Mouse (Mus musculus) kidney, postnatal 14 days (tissue): ENCODE data around the gene Ptprn2.

ENCODE experiments used
- DNase-seq: peaks from one replicate; pipeline ENCODE4 v3.0.0; 2022; ENCODE audit warnings: mixed read lengths

Ptprn2 gene

DNA sequence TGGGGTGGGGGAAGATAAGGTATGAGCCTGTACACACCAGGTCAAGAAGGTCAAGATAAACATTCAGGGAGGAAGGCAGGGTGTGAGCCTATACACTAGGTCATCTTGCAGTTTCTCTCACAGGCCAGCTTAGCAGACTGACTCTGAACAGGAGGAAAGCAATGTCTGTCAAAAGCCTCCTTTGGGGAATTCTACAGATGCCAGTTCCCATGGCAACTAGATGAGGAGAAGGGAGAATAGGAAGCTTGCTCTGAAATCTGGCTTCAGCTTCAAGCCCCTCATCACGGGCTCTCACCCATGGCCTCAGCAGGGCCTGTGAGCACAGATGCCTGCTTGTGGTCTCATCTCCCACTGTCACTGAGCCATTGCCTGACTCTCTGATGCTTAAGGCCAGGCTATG, 421.9 kb downstream of the Ptprn2 start:
- DNase-seq = no peak

DNA sequence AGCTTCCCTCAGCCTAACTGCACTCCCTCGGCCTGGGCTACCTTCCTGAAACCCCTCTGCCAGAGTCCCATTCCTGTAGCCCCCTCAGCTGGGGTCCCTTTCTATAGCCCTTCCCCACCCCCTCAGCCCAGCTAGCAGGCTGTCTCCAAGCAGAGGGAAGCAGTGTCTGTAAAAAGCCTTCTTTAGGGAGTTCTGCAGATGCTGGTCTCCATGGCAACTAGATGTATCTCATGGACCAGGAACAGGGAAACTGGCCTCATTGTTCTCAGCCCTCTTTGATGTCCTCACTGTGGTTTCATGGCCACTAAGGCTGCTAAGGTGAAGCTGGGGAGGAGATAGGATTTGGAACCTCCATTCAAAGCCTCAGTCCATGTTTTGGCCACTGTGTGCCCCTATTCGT, 423.1 kb downstream of the Ptprn2 start:
- DNase-seq = no peak

DNA sequence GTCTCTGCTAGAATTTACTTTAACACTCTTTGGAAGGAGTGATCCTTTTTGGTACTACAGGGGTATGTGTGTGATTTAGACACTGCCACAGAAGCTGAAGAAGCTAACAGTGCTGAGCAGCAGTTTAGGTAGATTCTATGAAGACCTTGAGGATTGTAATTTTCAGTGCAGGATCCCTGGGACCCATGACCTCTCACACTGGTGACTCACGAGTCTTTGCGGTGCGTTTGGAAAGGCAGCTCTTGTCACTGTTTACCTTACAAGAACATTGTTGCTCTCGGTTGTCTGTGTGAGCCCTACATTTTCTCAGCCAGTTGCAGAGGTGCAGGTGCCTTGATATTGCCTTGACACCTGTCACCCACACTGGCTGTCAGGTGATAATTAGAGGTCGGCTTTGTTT, 431.3 kb downstream of the Ptprn2 start:
- DNase-seq = no peak

DNA sequence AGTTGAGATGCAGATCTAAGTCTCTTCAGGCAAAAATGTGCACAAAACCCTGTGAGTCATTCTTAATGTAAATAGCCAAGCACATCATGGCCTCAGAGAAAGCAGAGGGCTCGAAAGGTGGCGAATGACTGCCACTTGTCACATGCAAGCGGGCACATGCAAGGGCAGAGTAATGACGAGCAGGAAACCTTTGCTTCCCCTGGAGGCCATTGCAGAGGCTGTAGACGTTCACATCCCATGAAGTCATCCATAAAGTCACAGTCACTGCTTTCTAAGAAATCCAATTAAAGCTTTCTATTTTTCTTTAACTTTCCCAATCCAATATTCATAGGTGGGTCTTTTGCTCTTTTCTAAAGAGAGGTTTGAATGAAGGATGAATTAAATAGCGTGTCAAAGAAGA, 433.7 kb downstream of the Ptprn2 start:
- DNase-seq = no peak

DNA sequence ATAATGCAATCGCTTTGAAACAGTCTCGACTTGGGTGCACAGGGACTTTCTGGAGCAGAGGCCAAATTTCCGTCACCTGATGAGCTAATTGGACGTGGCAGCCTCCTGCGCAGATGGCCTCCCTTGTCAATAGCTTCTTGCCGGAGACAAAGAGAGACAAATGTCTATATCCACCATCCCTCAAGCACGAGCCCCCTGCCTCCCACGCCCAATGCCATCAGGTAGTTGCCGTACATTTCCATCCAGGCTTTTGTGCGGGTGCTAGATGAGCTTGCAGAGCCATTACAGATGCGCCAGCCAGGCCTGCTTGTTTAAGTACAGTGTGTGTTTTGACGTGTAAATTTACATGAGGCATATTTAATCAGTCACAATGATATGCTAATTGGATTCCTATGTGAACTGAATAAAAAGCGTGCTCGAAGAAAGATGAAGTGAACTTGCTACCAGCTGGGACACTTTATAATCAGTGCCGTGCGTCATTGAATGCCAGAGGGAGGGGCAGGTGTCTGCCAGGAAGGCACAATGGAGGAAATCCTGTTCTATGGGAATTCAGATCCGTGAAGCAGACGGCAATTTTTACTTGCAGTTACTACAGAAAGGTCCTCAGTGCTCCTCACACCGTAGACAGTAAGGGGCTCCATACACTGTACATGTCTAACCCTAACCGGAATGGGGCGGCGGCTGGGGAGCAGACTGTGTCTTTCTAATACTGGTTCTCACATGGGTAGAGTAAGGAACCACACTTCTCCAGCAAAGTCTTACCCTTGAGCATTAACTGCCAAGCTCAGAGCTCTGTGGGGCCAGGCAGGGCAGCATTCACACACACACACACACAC, 434.4 kb downstream of the Ptprn2 start:
- DNase-seq = no peak

DNA sequence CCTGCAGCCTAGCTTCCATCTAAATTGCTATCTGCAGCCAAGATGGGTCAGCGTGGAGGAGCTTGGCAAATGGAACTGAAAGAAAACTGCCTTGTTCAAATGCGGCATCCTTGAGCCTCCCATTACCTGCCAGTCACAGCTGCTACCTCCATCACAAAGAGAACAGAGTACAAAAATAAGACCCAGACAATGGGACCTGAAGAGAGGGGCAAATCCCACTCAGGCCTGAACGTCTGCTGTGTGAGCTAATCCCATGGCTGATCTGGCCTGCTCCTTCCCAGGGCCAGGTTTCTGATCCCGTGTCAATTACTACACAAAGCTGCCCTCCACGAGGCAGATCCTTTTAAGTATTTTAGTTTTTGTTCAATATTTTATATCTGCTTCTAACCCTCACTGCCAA, 441.6 kb downstream of the Ptprn2 start:
- no peak for DNase-seq

DNA sequence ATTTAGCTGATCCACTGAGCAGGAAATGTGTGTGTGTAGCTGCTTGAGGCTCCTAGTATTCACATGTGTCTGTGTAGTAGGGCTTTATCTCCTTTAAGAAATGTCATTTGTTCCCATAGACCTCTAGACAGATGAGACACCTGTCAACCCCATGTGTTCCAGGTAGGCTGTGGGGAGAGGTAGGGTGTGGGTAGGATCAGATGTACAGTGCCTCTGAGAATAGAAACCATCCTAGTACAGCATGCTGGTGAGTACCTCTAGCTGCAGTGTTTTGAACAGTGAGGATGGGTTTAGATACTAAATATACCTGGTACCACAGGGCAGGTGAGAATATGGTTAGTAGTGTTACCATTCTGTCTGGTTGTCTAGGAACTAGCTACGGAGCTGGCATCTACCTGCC, 442.0 kb downstream of the Ptprn2 start:
- DNase-seq = no peak

DNA sequence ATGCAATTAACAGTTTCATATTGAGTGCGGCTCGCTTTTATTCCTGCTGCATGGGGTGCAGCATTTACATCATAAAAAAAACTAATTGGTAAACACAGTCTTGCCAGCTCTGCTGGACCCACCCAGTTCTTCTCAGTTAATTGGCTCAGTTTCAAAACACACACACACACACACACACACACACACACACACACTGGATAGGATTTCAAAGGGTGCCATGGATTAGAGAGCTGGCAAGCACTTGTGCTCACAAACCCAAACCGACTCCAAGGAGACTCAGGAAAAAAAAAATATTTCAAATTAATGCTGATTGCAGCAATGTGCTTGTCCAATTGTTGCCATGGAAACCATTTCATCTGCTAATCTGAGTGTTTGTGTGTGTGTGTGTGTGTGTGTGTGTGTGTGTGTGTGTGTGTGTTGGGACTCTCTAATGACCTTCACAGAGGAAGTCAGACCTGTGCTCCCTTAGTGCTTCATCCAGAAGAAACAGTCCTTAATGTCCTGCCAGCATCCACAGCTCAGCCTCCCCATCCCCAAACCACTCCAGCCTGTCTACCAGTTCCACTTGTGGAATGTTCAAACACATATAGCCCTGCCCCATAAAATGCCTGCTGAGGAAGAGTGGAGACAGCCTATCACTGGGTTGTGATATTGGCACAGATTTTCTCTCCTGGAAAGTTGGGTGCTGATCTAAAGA, 452.8 kb downstream of the Ptprn2 start:
- peak; percentile 3 for DNase-seq

DNA sequence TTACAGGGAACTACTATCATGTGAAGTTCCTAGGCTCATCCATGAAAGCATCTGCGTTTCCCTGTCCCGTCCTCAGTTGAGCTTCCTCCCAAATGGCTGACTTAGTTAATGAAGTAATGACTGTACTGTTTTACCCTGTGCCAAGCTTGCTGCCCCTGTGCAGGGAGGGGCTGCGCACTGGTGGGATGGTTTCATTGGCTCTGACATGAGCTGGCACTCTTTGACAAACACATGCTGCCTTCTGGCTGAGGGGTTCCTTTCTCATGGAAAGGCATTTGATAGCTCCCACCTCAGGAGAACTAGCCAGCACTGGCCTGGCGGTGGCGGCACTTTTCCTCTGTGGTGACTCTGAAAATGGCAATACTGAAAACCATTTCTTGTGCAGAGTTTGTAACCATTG, 458.4 kb downstream of the Ptprn2 start:
- DNase-seq = no peak

DNA sequence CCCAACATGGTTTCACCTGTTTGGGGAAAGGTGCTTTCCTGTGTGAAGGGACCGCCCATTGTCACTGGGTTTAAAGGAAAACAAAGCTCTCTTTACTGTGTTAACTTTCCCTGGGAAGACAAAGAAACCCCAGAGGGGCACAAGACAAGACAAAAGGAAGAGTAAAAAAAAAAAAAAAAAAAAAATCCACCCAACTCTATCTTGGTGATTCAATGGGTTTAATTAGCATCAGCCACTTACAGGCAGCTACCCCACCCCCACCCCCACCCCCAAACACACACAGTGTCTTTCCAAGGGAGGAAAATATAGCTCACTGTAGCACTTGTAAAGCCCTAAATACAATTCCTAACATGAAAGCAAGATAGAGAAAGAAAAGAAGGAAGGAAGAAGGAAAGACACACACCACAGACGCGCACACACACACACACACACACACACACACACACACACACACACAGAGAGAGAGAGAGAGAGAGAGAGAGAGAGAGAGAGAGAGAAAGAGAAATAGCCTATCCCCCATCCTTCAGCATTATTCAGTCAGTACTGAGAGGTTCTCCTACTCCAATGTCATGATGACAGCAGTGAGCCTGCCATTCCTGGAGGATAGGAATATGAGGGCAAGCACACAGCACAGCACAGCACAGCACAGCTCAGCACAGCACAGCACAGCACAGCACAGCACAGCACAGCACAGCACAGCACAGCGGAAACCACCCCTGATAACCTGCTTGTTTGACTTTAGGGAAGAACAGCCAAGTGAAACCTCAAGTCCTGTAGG, 462.8 kb downstream of the Ptprn2 start:
- DNase-seq = no peak

DNA sequence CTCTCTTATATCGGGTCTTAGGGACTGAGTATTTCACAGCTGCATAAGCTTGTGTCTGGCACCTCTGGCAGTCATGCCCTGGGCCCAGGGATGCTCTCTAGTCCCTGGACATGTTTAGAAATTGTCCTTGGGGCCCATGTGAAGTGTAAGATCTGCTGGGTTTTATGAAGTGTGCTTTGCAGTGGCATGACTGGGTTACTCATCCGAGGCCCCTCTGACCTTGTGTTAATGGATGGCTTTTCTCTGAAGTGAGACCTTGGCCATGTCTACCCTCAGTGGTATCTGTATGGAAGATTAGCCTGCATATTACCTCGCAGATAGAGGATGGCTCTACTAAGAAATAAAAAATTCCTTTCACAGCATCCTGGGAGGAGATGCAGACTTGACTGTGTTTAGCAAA, 464.2 kb downstream of the Ptprn2 start:
- DNase-seq = no peak

DNA sequence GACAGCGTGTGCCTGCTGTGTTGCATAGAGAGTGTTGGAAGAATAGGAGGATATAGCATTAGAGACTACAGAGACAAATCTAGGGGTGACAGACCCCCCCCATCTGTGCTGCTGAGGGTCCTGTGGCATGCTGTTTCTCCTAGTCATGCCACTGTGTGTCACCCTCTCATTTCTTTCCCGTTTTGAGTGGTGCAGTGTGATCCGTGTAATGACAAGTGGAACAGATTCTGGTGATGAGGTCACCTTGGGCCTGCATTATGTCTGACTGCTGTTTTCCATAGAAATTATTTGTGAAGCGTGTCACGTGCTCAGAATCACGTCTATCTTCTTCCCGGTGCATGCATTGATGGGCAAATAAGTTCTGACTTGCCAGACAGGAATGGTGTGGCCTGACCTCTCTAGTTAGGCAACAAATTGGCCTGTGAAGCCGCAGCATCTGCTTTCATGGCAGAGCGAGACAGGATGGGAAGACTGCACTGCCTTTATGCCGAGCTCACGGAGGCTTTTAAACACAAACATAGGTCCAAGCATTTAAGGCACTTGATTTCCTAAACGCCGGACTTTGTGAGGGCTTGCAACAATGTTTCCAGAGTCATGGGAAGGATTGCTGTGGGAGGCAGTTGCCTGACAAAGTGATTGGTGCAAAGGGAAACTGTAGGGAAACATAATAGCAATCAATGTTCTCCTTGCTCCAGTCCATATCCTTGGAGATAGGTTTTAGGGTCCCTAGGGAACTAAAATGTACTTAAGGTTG, 467.1 kb downstream of the Ptprn2 start:
- no peak for DNase-seq

DNA sequence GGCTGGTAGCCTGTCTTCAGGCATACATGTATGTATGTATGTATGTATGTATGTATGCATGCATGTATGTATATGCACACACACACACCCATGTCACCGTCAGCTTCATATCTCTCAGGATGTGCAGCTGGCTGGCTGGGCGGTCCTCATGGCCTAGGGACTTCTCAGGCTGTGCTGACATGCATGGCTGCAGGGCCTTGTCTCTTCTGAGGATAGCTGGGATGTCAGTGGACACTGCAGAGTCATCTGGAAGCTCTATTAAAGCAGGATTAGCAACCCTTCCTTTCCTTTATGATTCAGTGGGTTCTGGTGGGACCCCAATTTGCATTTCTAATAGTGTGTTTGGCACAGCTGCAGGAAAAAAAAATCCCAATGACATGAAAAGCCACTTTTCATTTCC, 473.6 kb downstream of the Ptprn2 start:
- DNase-seq = no peak

DNA sequence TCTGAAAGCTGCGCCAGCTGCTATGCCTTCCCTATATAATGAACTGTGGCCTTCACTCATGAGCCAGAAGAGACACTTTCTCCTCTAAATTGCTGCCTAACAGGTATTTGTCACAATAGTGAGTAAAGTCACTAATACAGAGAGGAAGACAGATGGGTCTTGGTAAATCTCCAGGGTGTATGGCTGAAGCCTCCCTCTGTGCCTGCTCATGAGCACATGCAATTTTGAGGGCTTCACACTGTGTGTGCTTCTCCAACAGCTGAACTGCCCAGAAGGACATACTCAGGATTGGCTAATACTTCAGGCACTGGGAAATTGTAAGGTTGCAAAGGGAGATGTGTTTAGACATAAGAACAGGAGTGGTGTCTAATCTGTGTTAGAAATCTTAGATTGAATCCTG, 478.4 kb downstream of the Ptprn2 start:
- DNase-seq = no peak

DNA sequence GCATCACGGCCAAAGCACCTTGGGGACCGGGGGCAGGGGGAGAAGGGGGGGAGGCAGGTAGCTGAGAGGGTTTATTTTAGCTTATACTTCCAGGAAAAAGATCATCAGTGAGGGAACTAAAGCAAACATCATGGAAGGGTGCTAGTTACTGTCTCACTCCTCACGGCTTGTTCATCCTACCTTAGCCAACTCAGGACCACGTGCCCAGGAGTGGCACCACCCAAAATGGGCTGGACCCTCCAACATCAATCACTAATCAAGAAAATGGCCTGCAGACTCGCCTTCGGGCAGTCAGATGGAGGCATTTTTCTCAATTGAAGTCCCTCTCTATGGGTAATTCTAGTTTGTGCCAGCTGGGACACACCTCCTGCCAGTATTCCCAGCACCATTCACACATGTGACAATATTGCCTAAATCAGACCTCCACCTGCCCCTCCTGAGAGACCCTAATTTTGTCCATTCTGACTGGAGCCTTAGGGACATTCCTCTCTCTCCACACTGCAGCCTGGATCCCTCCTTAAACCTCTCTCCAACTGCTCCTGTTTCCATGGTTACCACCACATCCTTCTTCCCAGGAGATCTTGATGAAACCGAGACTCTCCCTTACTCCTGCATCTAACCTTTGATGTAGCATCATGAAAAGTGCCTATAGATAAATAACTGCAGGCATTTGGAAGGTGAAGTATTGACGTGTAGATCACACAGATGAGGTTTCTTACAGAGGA, 482.9 kb downstream of the Ptprn2 start:
- no peak for DNase-seq

DNA sequence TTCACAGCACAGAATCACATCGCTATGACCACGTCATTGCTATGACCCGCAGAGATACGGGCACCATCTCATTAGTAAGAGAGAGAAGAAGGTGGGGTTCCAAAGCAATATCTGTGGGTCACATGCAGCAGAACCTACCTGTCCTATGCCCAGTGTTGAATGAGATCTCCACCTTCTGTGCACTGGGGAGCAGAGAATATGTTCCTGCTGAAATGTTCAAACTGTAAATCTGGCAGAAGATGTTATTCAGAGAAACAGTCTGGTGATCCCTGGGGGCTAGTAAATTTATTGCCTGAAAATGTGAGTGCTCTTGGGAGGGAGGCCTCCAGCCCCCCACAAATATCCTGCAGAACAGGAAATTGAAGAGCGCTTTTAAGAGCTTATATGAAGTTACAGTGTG, 490.0 kb downstream of the Ptprn2 start:
- DNase-seq = no peak

DNA sequence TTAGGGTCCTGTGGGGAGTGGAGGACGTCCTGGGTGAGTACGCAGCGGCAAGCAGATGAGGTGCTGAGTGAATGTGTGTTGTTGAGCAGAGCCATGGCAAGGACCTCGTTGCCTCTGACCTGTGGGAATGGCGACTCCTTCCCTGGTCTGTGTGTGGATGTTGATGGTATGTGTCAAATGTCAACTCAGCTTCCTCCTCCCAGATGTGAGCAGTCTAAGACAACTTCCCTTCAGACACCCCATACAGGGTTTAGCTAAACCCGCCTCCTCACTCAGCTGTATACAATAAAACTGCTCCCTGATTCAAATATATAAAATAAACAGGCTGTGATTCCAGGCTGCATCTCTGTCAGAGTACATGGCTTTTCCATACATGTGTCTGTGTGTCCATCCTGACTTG, 491.5 kb downstream of the Ptprn2 start:
- DNase-seq = no peak

DNA sequence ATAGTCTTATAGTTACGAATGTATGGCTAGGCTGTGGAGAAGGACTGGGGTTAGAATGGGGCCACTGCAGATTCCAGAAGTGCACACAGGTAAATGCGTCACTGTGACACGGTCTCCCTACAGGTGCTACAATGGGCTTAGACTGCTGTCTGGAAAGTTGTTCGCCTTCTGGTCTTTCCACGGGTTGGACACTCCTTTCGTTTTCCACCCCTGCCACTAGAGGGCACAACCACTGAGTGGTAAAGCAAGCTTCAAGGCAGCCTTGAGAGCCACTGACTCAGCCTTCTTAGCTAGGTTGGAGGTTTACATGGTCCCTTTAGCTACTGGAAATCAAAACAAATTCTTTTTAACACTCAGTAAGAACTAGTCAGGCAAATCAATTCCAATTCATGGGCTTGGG, 492.7 kb downstream of the Ptprn2 start:
- DNase-seq = no peak

DNA sequence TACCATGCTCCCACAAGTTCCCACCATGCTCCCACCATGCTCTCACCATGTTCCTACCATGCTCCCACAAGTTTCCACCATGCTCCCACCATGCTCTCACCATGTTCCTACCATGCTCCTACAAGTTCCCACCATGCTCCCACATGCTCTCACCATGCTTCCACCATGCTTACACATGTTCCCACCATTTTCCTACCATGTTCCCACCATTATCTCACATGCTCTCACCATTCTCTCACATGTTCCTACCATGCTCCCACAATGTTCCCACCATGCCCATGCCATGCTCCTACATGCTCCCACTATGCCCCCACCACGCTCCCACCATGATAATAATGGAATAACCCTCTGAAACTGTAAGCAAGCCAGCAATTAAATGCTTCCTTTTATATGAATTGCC, 495.8 kb downstream of the Ptprn2 start:
- DNase-seq = no peak

DNA sequence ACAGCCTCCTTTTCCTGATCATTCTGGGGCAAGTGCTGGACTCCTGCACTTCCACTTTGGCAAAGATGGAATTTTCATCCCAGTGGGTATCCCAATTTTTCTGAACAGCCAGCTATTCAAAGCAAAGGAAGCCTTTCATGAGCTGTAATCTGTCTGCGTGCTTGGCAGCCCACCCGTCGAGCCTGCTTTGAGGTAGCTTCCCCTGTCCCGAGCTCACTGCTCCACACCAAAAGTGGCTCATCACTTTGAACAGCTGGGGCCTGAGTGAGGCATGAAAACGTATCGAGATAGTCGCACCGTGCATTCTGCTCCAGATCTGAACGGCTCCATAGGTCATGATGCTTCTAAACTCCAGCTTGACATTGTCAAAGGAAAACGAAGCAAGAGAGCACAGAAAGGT, 503.6 kb downstream of the Ptprn2 start:
- no peak for DNase-seq

DNA sequence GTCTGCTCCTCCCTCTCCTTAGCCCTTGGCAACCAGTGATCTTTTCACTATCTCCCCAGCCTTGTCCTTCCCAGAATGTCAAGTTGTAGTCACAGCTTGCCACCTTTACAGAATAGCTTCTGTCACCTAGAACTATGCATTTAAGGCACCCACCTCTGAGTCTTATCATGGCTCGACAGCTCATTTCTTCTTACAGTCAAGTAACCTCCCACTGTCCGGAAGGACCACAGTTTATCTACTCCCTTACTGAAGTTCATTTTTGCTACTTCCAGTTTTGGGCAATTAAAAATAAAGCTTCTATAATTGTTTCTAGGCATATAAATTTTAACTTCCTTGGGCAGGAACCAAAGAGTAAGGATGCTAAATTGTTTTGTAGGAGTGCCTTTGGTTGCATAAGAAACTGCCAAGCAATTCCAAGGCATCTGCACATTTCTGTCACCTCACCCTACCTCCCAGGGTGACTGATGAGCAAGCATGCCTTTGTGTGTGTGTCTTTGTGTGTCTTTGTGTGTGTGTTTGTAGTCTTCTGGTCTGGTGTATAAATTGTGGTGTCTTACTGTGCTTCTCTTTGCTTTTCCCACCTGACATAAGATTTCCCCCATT, 516.1 kb downstream of the Ptprn2 start:
- no peak for DNase-seq
